Mouse (Mus musculus) neural tube, embryonic 13.5 days (tissue): ENCODE data around the gene Poc1a. TPM values are rescaled to one million over a fixed set of nuclear protein-coding genes. Genes with fewer than 3 reads are reported as not detected.

Experiments
- ATAC-seq: fragments of 200-750 bp; cut with Nextera tagmentation; 2 replicates; pipeline ENCODE4 v1.8.0; 2017; ENCODE audit warnings: low read depth, mild to moderate bottlenecking, moderate TSS enrichment, moderate library complexity
- H3K27ac ChIP-seq: fragments of 300-500 bp; sonication (generic); replicated peaks from 2 replicates; pipeline ENCODE4 v1.5.1; 2015; ENCODE audit warnings: moderate library complexity, mild to moderate bottlenecking, inconsistent platforms
- H3K27me3 ChIP-seq: fragments of 300-500 bp; sonication (generic); 2 replicates; pipeline ENCODE4 v1.6.1; 2015; ENCODE audit warnings: mild to moderate bottlenecking, inconsistent platforms
- H3K36me3 ChIP-seq: fragments of 300-500 bp; sonication (generic); 2 replicates; pipeline ENCODE4 v1.6.1; 2015; ENCODE audit warnings: mild to moderate bottlenecking, inconsistent platforms
- H3K4me1 ChIP-seq: fragments of 300-500 bp; sonication (generic); replicated peaks from 2 replicates; pipeline ENCODE4 v1.6.1; 2015; ENCODE audit warnings: inconsistent platforms
- H3K4me2 ChIP-seq: fragments of 300-500 bp; sonication (generic); 2 replicates; pipeline ENCODE4 v1.6.1; 2015; ENCODE audit warnings: inconsistent platforms, mild to moderate bottlenecking, moderate library complexity
- H3K4me3 ChIP-seq: fragments of 300-500 bp; sonication (generic); 2 replicates; pipeline ENCODE4 v1.5.1; 2015; ENCODE audit warnings: mild to moderate bottlenecking, inconsistent platforms
- H3K9ac ChIP-seq: fragments of 300-500 bp; sonication (generic); 2 replicates; pipeline ENCODE4 v1.6.1; 2015; ENCODE audit warnings: moderate library complexity, mild to moderate bottlenecking, inconsistent platforms
- H3K9me3 ChIP-seq: fragments of 300-500 bp; sonication (generic); 2 replicates; pipeline ENCODE4 v1.6.1; 2016; ENCODE audit warnings: inconsistent platforms
- WGBS: fragments of 180-500 bp; shearing (Covaris S2); methylation state at CpG from one replicate; pipeline ENCODE4 v1.1.7; 2015; 5-methylcytosine and 5-hydroxymethylcytosine counted together
- polyA plus RNA-seq: library from polyadenylated mRNA; unstranded; fragments of >200 nt; fragmentation: Nextera tagmentation; extraction: Ambion mirVana; gene quantifications from 2 replicates; pipeline ENCODE4 v1.2.1, GENCODE M21; 2015

Poc1a gene
- polyA plus RNA-seq, 1 experiment from 2014 or later = 8.0 TPM

GRCm38 (mm10) chr9:106326241-106326640 is 45.4 kb downstream of the Poc1a start:
- Histone ChIP-seq H3K36me3 (no peaks in the 10 kb centered on the region), H3K4me3 (no peak overlapping the region), H3K9me3 (no peaks in the 10 kb centered on the region), H3K4me2 (no peak overlapping the region), H3K27ac (no peak overlapping the region), H3K27me3 (no peaks in the 10 kb centered on the region), H3K4me1 (peaks cover 7% of the 10 kb centered on the region; the same call in 1 of the 2 replicates), H3K9ac (no peak overlapping the region)
- whole genome bisulfite sequencing = 87% methylated on average over 8 of the region's 8 CpGs
- no peak for ATAC-seq

DNA sequence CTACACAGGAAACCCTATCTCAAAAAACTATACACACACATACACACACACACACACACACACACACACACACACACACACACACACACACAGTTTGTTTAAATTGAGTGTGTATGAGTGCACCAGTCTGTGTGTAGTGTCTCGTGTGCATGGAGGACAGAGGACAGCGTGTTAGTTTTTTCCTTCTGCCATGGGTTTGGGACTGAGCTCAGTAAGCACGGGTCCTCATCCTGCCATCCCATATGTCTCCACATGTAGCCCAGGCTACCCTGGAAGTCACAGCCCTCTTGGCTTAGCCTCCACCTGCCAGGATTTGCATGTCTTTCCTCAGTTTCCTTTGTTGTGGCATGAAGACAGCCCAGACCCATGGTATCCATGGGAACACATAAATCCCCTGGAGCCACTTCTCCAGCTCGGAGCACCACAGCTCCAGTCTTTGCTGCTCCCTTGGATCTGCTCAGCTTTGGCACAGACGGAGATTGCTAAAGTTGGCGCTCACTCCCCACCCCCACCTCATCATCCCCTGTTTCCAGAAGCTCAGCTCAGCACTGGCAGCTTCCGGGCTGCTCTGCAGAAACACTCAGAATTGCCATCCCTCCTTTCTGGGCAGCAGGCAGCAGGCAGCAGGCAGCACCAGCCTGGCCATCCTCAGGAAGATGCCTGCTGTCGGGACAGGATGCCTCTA is 46.4 kb downstream of the Poc1a start:
- 82% methylated on average over 8 of the region's 8 CpGs for WGBS
- Histone ChIP-seq H3K27ac (no peak overlapping the region), H3K4me3 (no peak overlapping the region), H3K9ac (no peak overlapping the region), H3K27me3 (no peaks in the 10 kb centered on the region), H3K36me3 (no peaks in the 10 kb centered on the region), H3K4me1 (peaks cover 14% of the 10 kb centered on the region), H3K9me3 (no peaks in the 10 kb centered on the region), H3K4me2 (no peak overlapping the region)
- no peak for ATAC-seq

- WGBS = 81% methylated on average over 7 of the region's 7 CpGs
- Histone ChIP-seq H3K9ac (no peak overlapping the region), H3K9me3 (no peaks in the 10 kb centered on the region), H3K4me2 (no peak overlapping the region), H3K4me1 (peaks cover 16% of the 10 kb centered on the region), H3K27me3 (no peaks in the 10 kb centered on the region), H3K27ac (no peak overlapping the region), H3K36me3 (no peaks in the 10 kb centered on the region), H3K4me3 (no peak overlapping the region)
- ATAC-seq = no peak
Observed at GRCm38 (mm10) chr9:106328068-106328610, 47.3 kb downstream of the Poc1a start.

DNA sequence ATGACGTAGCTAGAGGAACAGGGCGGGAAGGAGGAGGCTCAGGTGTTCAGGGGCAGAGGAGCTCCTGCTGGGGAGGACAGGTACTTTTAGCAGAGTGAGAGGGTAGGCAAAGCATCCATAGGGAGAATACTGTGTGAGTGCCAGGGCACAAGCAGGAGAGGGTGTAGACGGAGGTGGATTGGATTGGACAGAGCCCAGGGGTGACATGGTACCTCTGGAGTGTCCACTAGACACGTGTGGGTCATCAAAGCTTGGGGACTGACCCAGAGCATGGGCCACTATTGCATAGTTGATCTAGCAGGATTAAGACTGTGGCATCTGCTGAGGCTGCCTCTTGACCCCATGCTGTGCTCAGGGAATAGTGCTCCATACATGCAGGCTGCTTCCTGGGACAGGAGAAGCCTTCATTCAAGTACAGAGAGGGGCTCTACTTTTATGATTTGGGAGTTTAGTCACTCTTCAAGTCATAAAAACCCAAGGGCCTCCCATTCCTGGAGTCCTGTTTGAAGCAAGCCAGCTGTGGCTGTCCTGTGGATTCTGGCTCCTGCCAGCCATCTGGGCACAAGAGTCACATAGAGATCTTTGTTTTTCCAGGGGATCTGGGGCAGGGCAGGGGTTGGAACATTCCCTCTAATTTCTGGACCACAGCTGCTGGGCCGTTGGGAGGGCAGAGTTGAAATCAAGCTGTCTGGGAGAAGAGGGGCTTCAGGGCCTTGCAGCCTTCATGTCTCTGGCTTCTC is 48.1 kb downstream of the Poc1a start:
- H3K4me2 ChIP-seq = no peak overlapping the region
- no peaks in the 10 kb centered on the region for H3K9me3 ChIP-seq
- no peak overlapping the region for H3K4me3 ChIP-seq
- H3K9ac ChIP-seq = no peak overlapping the region
- H3K4me1 ChIP-seq = peaks cover 16% of the 10 kb centered on the region
- ATAC-seq = no peak
- H3K36me3 ChIP-seq = no peaks in the 10 kb centered on the region
- 72% methylated on average over 5 of the region's 5 CpGs for WGBS
- H3K27ac ChIP-seq = no peak overlapping the region
- H3K27me3 ChIP-seq = no peaks in the 10 kb centered on the region

DNA sequence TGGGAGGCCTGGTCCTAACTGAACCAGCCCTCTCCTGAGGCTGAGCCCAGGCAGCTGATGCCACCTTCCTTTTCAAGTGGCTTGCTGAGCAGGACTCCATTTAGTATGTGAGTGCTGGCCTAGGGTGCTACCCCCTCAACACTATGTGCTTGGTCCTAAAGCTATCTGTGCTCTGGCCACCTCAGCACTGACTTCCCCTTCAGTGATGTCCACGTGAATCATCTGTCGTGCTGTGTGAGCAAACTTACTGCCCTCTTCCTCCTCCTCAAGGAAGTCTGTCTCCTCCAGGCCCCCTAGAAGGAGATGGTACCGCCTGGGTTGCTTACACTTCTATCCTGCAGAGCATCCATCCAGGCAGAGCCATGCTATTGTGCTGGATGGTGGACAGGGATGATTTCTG is 51.9 kb downstream of the Poc1a start:
- WGBS = 77% methylated on average over 3 of the region's 3 CpGs
- Histone ChIP-seq H3K27me3 (no peaks in the 10 kb centered on the region), H3K4me1 (peaks cover 18% of the 10 kb centered on the region), H3K4me2 (no peak overlapping the region), H3K4me3 (no peak overlapping the region), H3K9ac (no peak overlapping the region), H3K36me3 (no peaks in the 10 kb centered on the region), H3K27ac (no peak overlapping the region), H3K9me3 (no peaks in the 10 kb centered on the region)
- ATAC-seq = no peak

DNA sequence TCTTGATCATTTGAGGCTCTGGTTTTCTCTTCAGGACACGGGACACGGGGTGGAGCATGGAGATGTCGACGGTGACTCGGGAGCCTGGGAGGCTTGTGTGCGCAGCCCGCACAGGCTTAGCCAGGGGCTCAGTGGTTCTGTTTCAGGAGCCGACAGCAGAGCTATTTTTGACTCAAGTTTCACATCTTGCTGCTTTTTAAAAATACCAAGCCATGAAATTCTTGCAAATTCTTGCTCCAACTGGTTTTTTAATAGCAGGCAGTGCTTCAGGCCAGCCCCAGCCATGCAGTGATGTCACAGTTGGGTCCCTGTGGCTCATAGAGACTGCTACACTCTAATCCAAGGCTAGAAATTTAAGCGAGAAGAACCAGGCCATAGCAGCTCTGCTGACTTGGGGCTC is 56.8 kb downstream of the Poc1a start:
- Histone ChIP-seq H3K36me3 (no peaks in the 10 kb centered on the region), H3K4me3 (no peak overlapping the region), H3K27me3 (no peaks in the 10 kb centered on the region), H3K27ac (peak overlapping the region; percentile 78; the same call in 1 of the 2 replicates), H3K4me1 (peaks cover 38% of the 10 kb centered on the region), H3K9ac (no peak overlapping the region; the same call in 1 of the 2 replicates), H3K4me2 (no peak overlapping the region), H3K9me3 (no peaks in the 10 kb centered on the region)
- no peak for ATAC-seq
- WGBS = 83% methylated on average over 9 of the region's 9 CpGs

- 10% methylated on average over 10 of the region's 10 CpGs for WGBS
- Histone ChIP-seq H3K9ac (0 out of 2 replicates have a peak overlapping the region, but pooled peaks have one; percentile 41), H3K27me3 (no peaks in the 10 kb centered on the region), H3K4me1 (peaks cover 38% of the 10 kb centered on the region), H3K9me3 (no peaks in the 10 kb centered on the region), H3K27ac (peak overlapping the region; percentile 78), H3K36me3 (no peaks in the 10 kb centered on the region), H3K4me2 (no peak overlapping the region), H3K4me3 (no peak overlapping the region)
- ATAC-seq = peak; percentile 68
Observed at GRCm38 (mm10) chr9:106338462-106339172, 57.8 kb downstream of the Poc1a start.

- 0 out of 2 replicates have a peak overlapping the region, but pooled peaks have one; percentile 41 for H3K9ac ChIP-seq
- peak overlapping the region; percentile 78 for H3K27ac ChIP-seq
- ATAC-seq = 0 out of 2 replicates have a peak, but pooled peaks have one; percentile 32
- peaks cover 38% of the 10 kb centered on the region for H3K4me1 ChIP-seq
- no peaks in the 10 kb centered on the region for H3K27me3 ChIP-seq
- WGBS = 64% methylated on average over 6 of the region's 6 CpGs
- no peaks in the 10 kb centered on the region for H3K9me3 ChIP-seq
- no peaks in the 10 kb centered on the region for H3K36me3 ChIP-seq
- H3K4me3 ChIP-seq = no peak overlapping the region
- no peak overlapping the region for H3K4me2 ChIP-seq
Observed at GRCm38 (mm10) chr9:106339173-106339558, 58.3 kb downstream of the Poc1a start.

- no peak for ATAC-seq
- Histone ChIP-seq H3K4me2 (no peak overlapping the region), H3K27ac (peak overlapping the region; percentile 78), H3K4me1 (peaks cover 40% of the 10 kb centered on the region), H3K36me3 (no peaks in the 10 kb centered on the region), H3K27me3 (no peaks in the 10 kb centered on the region), H3K9ac (0 out of 2 replicates have a peak overlapping the region, but pooled peaks have one; percentile 41), H3K4me3 (no peak overlapping the region), H3K9me3 (no peaks in the 10 kb centered on the region)
- 94% methylated on average over 4 of the region's 4 CpGs for WGBS
Observed at GRCm38 (mm10) chr9:106339730-106340129, 58.9 kb downstream of the Poc1a start.

DNA sequence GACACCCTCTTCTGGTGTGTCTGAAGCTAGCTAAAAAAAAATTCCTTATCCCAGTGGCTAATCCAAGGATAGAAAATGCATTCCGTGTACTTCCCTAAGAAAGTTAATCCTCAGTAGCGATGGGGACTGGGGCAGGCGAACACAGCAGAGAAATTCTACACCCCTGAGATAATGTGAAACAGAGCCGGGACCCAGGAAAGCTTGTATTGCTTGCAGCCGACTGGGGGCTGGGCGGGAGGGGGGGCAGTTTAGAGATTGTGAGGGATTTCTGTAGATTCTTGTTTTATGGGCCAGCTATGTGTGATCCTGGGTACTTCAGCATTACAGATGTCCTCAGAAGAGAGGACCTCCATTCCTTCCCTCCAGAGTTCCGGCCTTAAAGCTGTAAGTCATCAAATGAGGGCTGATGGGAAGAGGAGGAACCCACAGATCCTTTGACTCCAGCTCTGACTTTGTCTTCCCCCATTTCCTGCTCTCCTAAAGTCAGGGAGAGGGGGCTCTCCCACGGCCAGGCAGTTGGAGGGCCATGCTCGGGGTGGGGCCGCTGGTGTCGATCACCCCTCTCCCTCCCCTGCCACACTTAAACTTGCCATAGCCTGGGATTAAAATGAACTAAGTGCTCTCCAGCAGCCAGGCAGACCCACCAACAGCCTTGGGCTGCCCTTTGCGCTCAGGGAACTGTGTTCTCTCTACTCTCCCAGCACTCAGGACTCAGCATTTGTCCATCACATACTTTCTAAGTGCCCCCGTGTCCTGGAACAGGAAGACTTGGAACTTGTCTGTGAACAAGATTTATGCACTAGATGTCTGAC is 59.8 kb downstream of the Poc1a start:
- Histone ChIP-seq H3K9ac (0 out of 2 replicates have a peak overlapping the region, but pooled peaks have one; percentile 2), H3K27me3 (no peaks in the 10 kb centered on the region), H3K4me1 (peaks cover 49% of the 10 kb centered on the region), H3K4me2 (no peak overlapping the region), H3K27ac (no peak overlapping the region; the same call in 1 of the 2 replicates), H3K9me3 (no peaks in the 10 kb centered on the region), H3K4me3 (no peak overlapping the region), H3K36me3 (no peaks in the 10 kb centered on the region)
- ATAC-seq = no peak
- WGBS = 67% methylated on average over 13 of the region's 13 CpGs

DNA sequence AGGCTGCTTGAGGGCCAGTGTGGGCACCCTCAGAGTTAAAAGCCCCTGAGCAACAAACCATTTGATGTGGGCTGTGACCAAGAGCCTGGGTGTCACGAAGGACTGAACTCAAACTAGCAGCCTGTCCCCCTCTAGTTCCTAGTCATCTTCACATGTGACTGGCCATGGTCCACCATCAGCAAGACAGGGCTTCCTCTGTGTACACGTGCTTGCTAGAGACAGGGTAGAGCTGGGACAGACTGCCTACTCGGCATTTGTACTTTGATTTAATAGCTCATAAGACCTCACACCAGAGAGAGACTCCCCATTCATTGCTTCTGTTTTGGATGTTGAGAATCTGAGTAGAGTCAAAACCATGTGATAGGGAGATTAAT is 60.4 kb downstream of the Poc1a start:
- H3K27ac ChIP-seq = no peak overlapping the region; the same call in 1 of the 2 replicates
- no peaks in the 10 kb centered on the region for H3K9me3 ChIP-seq
- no peaks in the 10 kb centered on the region for H3K36me3 ChIP-seq
- no peak overlapping the region for H3K4me3 ChIP-seq
- no peak overlapping the region for H3K9ac ChIP-seq
- WGBS = 58% methylated on average over 3 of the region's 3 CpGs
- no peaks in the 10 kb centered on the region for H3K27me3 ChIP-seq
- ATAC-seq = no peak
- H3K4me1 ChIP-seq = peaks cover 49% of the 10 kb centered on the region
- no peak overlapping the region for H3K4me2 ChIP-seq
